Mouse (Mus musculus): ENCODE results near the gene Gfpt2. TPM values are rescaled to one million over a fixed set of nuclear protein-coding genes. Genes with fewer than 3 reads are reported as not detected.

Gfpt2 gene
- polyA plus RNA-seq, 1 experiment from 2014 or later, result 12.6 TPM

DNA sequence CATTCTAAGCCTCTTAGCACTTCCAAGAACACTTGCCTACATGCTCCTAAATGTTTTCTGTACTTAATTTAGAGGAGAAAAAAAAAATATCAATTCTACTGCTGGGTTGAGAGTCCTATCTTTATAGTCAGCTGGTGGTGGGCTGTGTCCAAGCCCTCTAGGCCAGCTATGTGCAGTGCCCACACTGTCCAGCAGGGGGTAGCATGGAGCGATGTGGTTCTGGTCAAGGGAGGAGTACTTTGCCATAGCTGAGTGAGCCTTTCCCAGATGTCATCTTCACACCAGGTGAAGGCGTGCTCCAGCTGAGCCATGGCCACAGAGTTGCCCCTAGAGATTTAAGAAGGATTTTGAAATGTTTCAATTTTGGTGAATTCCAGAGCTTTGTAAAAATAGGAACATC lies 30.9 kb downstream of the Gfpt2 start:
- Histone ChIP-seq H3K4me3 (ENCODE audit: low read length) (no peak overlapping the region), H3K9ac (ENCODE audit: low read depth, low read length) (no peak overlapping the region), H3K27ac (ENCODE audit: low read depth, low read length) (no peak overlapping the region), H3K4me1 (ENCODE audit: control insufficient read depth, insufficient read depth, low read length) (0 out of 2 replicates have a peak, but pooled peaks cover 6% of the 10 kb centered on the region), H3K36me3 (ENCODE audit: control insufficient read depth, insufficient read depth, low read length) (peaks cover 11% of the 10 kb centered on the region; the same call in 1 of the 2 replicates), H3K27me3 (ENCODE audit: control insufficient read depth, insufficient read depth, low read length) (no peaks in the 10 kb centered on the region), H3K9me3 (ENCODE audit: control insufficient read depth, low read length) (no peaks in the 10 kb centered on the region), H3K4me2 (replicated peaks; ENCODE audit: low read depth, low read length) (no peak overlapping the region)
- ATAC-seq (ENCODE audit: low FRiP score, low TSS enrichment), result no peak
- WGBS, result 54% methylated on average over 2 of the region's 2 CpGs

DNA sequence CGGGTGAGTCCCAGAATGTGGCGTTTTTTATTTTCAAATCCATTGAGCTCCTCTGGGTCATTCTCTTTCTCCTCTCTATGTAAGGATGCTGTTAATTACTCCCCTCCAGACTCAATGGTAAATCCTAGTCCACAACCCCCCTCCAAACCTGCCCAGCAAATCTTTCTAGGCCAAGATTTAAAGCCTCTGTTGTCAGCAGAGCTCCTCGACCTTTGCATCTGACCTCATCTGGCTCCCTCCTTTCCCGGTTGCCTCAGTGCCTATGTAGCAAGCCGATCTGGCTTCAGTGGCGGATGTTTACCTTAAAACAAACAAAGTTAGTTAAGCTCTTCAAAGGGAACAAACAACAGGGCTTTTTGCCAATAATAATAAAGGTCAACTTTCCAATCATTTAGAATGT lies 33.3 kb downstream of the Gfpt2 start:
- WGBS, result 20% methylated on average over 6 of the region's 6 CpGs
- H3K27ac ChIP-seq (ENCODE audit: low read depth, low read length), result no peak overlapping the region
- H3K4me2 ChIP-seq (replicated peaks; ENCODE audit: low read depth, low read length), result no peak overlapping the region
- no peak overlapping the region for H3K9ac ChIP-seq (ENCODE audit: low read depth, low read length)
- H3K36me3 ChIP-seq (ENCODE audit: control insufficient read depth, insufficient read depth, low read length), result peaks cover 11% of the 10 kb centered on the region; the same call in 1 of the 2 replicates
- no peak overlapping the region for H3K4me3 ChIP-seq (ENCODE audit: low read length)
- no peaks in the 10 kb centered on the region for H3K9me3 ChIP-seq (ENCODE audit: control insufficient read depth, low read length)
- H3K4me1 ChIP-seq (ENCODE audit: control insufficient read depth, insufficient read depth, low read length), result 0 out of 2 replicates have a peak, but pooled peaks cover 6% of the 10 kb centered on the region
- no peaks in the 10 kb centered on the region for H3K27me3 ChIP-seq (ENCODE audit: control insufficient read depth, insufficient read depth, low read length)
- no peak for ATAC-seq (ENCODE audit: low FRiP score, low TSS enrichment)

DNA sequence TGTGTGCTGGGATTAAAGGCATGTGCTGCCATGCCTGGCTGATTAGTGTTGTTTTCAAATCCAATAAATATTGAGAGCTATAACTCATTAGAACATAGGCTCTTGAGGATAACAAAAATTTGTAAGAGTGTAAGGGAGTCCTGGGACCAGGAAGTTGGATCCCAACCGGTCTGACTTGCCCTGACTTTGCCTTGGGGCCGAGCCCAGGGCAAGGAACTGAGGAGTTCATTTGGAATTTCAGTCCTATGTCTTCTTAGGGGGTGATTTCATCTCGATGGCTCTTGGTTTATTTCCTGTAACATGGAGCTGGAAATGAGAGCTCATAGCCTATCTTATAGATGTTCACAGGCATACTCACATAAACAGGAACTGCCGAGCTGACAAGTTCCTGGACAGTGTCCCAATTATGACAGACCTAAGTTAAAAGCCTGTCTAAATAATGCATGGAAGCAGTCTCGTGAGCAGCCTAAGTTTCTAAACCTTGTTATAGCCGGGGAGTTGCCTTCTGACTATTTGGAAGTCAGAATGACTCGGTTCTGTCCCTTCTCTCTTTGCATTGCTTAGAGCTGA lies 35.3 kb downstream of the Gfpt2 start:
- H3K4me3 ChIP-seq (ENCODE audit: low read length), result no peak overlapping the region
- H3K27ac ChIP-seq (ENCODE audit: low read depth, low read length), result no peak overlapping the region
- H3K4me2 ChIP-seq (replicated peaks; ENCODE audit: low read depth, low read length), result no peak overlapping the region
- no peaks in the 10 kb centered on the region for H3K9me3 ChIP-seq (ENCODE audit: control insufficient read depth, low read length)
- ATAC-seq (ENCODE audit: low FRiP score, low TSS enrichment), result no peak
- WGBS, result 73% methylated on average over 7 of the region's 7 CpGs
- no peak overlapping the region for H3K9ac ChIP-seq (ENCODE audit: low read depth, low read length)
- H3K4me1 ChIP-seq (ENCODE audit: control insufficient read depth, insufficient read depth, low read length), result 0 out of 2 replicates have a peak, but pooled peaks cover 6% of the 10 kb centered on the region
- H3K36me3 ChIP-seq (ENCODE audit: control insufficient read depth, insufficient read depth, low read length), result peaks cover 14% of the 10 kb centered on the region
- no peaks in the 10 kb centered on the region for H3K27me3 ChIP-seq (ENCODE audit: control insufficient read depth, insufficient read depth, low read length)

DNA sequence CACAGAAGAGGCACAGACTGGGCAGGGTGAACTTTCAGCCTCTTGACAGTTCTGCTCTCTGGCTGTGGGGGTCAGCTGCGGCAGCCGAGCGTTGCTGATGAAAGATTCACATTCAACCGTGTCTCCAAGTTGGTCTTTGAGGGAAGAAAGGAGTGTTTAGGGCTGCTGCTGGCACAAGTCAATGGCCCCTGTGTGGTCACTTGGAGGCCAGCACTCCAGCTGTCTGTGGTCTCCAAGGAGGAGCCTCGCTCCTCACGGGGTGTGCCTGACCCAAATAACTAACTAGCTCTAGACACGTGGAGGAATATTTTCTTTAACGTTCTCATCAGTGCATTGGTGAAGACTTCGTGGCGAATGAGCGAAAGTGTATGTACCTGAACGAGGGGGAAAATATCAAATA lies 38.0 kb downstream of the Gfpt2 start:
- no peak overlapping the region for H3K4me2 ChIP-seq (replicated peaks; ENCODE audit: low read depth, low read length)
- ATAC-seq (ENCODE audit: low FRiP score, low TSS enrichment), result no peak
- no peaks in the 10 kb centered on the region for H3K27me3 ChIP-seq (ENCODE audit: control insufficient read depth, insufficient read depth, low read length)
- 79% methylated on average over 12 of the region's 12 CpGs for WGBS
- H3K4me3 ChIP-seq (ENCODE audit: low read length), result no peak overlapping the region
- H3K9me3 ChIP-seq (ENCODE audit: control insufficient read depth, low read length), result no peaks in the 10 kb centered on the region
- H3K9ac ChIP-seq (ENCODE audit: low read depth, low read length), result no peak overlapping the region
- no peak overlapping the region for H3K27ac ChIP-seq (ENCODE audit: low read depth, low read length)
- H3K4me1 ChIP-seq (ENCODE audit: control insufficient read depth, insufficient read depth, low read length), result 0 out of 2 replicates have a peak, but pooled peaks cover 3% of the 10 kb centered on the region
- H3K36me3 ChIP-seq (ENCODE audit: control insufficient read depth, insufficient read depth, low read length), result peaks cover 25% of the 10 kb centered on the region

DNA sequence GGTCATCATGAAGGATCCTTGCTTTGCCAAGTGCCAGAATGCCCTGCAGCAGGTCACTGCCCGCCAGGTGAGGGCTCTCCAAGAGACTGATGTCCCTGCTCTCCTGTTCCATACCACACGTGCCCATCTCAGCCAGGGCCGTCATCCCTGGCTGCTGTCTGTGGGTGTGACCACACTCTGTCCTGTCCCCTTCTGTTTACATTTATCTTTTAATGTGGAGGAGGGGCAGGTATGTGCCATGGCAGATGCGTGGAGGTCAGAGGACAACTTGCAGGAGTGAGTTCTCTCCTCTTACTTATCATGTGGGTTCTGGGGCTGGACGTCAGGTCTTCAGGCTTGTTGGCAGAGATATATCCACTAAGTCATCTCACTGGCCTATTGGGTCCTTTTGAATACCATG lies 39.0 kb downstream of the Gfpt2 start:
- no peak for ATAC-seq (ENCODE audit: low FRiP score, low TSS enrichment)
- H3K4me3 ChIP-seq (ENCODE audit: low read length), result no peak overlapping the region
- no peak overlapping the region for H3K27ac ChIP-seq (ENCODE audit: low read depth, low read length)
- no peak overlapping the region for H3K4me2 ChIP-seq (replicated peaks; ENCODE audit: low read depth, low read length)
- no peak overlapping the region for H3K9ac ChIP-seq (ENCODE audit: low read depth, low read length)
- 84% methylated on average over 5 of the region's 5 CpGs for WGBS
- no peaks in the 10 kb centered on the region for H3K4me1 ChIP-seq (ENCODE audit: control insufficient read depth, insufficient read depth, low read length)
- H3K36me3 ChIP-seq (ENCODE audit: control insufficient read depth, insufficient read depth, low read length), result peaks cover 30% of the 10 kb centered on the region
- no peaks in the 10 kb centered on the region for H3K27me3 ChIP-seq (ENCODE audit: control insufficient read depth, insufficient read depth, low read length)
- H3K9me3 ChIP-seq (ENCODE audit: control insufficient read depth, low read length), result no peaks in the 10 kb centered on the region

DNA sequence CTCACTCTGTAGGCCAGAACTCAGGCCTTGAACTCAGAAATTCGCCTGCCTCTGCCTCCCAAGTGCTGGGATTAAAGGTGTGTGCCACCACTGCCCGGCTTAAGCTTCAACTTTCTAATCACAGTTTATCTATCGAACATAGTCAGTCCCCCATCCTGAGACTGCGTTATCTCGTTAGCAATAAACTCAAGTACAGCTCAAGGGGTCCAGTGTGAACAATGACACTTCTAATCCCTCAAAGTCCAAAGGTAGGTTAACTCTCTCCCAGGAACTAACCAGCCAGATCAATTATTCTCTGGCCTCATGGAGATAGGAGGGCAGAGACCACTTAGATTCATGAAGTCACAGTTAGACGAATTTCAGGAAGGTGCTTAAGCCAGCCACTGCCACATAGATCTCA lies 40.3 kb downstream of the Gfpt2 start:
- H3K27ac ChIP-seq (ENCODE audit: low read depth, low read length), result no peak overlapping the region
- no peaks in the 10 kb centered on the region for H3K4me1 ChIP-seq (ENCODE audit: control insufficient read depth, insufficient read depth, low read length)
- H3K4me2 ChIP-seq (replicated peaks; ENCODE audit: low read depth, low read length), result no peak overlapping the region
- peaks cover 31% of the 10 kb centered on the region for H3K36me3 ChIP-seq (ENCODE audit: control insufficient read depth, insufficient read depth, low read length)
- H3K4me3 ChIP-seq (ENCODE audit: low read length), result no peak overlapping the region
- H3K27me3 ChIP-seq (ENCODE audit: control insufficient read depth, insufficient read depth, low read length), result no peaks in the 10 kb centered on the region
- WGBS, result 92% methylated on average over 6 of the region's 6 CpGs
- H3K9me3 ChIP-seq (ENCODE audit: control insufficient read depth, low read length), result no peaks in the 10 kb centered on the region
- no peak for ATAC-seq (ENCODE audit: low FRiP score, low TSS enrichment)
- no peak overlapping the region for H3K9ac ChIP-seq (ENCODE audit: low read depth, low read length)

DNA sequence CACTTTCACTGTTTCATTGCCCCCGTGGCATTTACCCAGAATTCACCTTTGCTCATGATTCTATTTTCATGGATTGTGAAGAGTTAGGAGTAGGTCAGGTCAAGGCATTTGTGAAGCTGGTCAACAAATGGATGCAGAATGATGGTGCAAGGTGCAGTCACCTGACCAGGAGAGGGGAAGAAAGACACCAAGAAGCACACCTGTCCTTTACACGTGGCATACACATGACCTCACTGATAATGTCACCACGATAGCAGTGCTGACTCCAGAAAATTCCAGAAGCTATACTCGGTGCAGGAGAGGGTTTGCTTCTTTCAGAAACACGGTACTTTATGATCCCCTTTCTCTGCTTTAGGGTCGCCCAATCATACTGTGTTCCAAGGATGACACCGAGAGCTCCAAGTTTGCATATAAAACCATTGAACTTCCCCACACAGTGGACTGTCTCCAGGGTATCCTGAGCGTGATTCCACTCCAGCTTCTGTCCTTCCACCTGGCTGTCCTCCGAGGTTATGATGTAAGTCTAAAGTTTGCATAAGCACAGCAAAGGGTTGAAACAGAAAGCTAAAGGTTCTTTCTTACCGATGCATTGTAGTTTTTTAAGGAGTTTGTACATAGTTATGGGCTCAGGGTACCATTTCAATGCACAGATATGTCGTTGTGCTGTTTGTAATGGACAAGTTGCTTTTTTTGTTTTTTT lies 41.4 kb downstream of the Gfpt2 start:
- WGBS, result 93% methylated on average over 11 of the region's 11 CpGs
- no peak overlapping the region for H3K4me2 ChIP-seq (replicated peaks; ENCODE audit: low read depth, low read length)
- no peaks in the 10 kb centered on the region for H3K4me1 ChIP-seq (ENCODE audit: control insufficient read depth, insufficient read depth, low read length)
- no peak overlapping the region for H3K9ac ChIP-seq (ENCODE audit: low read depth, low read length)
- peaks cover 27% of the 10 kb centered on the region for H3K36me3 ChIP-seq (ENCODE audit: control insufficient read depth, insufficient read depth, low read length)
- H3K27ac ChIP-seq (ENCODE audit: low read depth, low read length), result no peak overlapping the region
- no peaks in the 10 kb centered on the region for H3K27me3 ChIP-seq (ENCODE audit: control insufficient read depth, insufficient read depth, low read length)
- no peak for ATAC-seq (ENCODE audit: low FRiP score, low TSS enrichment)
- H3K4me3 ChIP-seq (ENCODE audit: low read length), result no peak overlapping the region
- H3K9me3 ChIP-seq (ENCODE audit: control insufficient read depth, low read length), result no peaks in the 10 kb centered on the region

DNA sequence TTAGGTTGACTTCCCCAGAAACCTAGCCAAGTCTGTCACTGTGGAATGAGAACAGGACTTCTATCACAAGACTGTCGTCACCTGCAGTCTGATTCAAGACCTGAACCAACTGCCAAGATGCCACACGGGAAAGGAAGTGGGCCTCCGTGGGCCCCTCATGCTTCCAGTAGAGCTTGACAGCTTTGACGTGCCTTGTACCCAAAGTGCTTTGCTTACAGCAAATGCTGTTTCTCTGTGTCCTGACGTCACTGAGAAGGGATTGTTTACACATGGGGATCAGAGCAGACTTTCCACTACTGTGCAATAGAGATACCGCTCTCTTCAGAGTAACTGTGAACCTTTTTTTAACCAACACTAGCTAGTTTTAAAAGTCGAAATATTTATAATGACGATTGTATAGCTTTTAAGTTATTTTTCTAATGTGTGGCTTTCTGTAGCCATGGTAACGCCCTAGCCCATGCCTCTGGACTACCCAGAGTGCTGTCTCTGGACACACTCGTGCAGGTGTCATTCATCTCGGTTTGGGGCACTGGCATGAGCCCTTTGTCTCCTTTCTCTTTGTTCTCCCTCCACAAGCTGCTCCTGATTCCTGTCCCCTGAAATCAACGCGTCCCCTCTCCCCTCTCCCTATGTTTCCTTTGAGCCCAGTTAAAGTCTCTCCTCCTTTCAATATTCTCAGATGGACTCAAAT lies 43.9 kb downstream of the Gfpt2 start:
- WGBS, result 72% methylated on average over 13 of the region's 13 CpGs

DNA sequence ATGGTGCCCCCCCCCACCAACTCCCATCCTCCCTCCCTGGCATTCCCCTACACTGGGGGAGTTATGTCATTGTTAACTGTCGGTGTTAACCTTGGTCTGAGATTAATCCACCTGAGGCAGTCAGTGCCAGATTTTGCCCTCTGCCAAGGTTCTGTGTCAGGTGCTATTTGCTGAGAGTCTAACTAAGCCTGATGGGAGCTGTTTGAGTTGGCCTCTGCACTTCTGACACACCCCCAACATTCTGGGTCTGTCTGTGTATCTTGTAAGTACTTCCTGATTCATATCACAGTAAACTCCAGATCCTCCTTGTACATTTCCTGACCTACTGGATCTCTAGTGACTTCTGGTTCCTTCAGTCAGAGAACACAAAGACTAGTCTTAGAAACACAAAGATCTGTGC lies 46.7 kb downstream of the Gfpt2 start:
- ATAC-seq (ENCODE audit: low FRiP score, low TSS enrichment), result no peak
- no peak overlapping the region for H3K9ac ChIP-seq (ENCODE audit: low read depth, low read length)
- no peaks in the 10 kb centered on the region for H3K27me3 ChIP-seq (ENCODE audit: control insufficient read depth, insufficient read depth, low read length)
- no peak overlapping the region for H3K27ac ChIP-seq (ENCODE audit: low read depth, low read length)
- H3K4me1 ChIP-seq (ENCODE audit: control insufficient read depth, insufficient read depth, low read length), result no peaks in the 10 kb centered on the region
- H3K9me3 ChIP-seq (ENCODE audit: control insufficient read depth, low read length), result no peaks in the 10 kb centered on the region
- 63% methylated on average over 1 of the region's 1 CpGs for WGBS
- H3K36me3 ChIP-seq (ENCODE audit: control insufficient read depth, insufficient read depth, low read length), result peaks cover 10% of the 10 kb centered on the region
- no peak overlapping the region for H3K4me2 ChIP-seq (replicated peaks; ENCODE audit: low read depth, low read length)
- H3K4me3 ChIP-seq (ENCODE audit: low read length), result no peak overlapping the region

More for the DNA sequence above, 43.9 kb downstream of the Gfpt2 start:
- ATAC-seq (ENCODE audit: low FRiP score, low TSS enrichment), result no peak
- peaks cover 25% of the 10 kb centered on the region for H3K36me3 ChIP-seq (ENCODE audit: control insufficient read depth, insufficient read depth, low read length)
- no peaks in the 10 kb centered on the region for H3K4me1 ChIP-seq (ENCODE audit: control insufficient read depth, insufficient read depth, low read length)
- H3K4me3 ChIP-seq (ENCODE audit: low read length), result no peak overlapping the region
- H3K4me2 ChIP-seq (replicated peaks; ENCODE audit: low read depth, low read length), result no peak overlapping the region
- H3K27me3 ChIP-seq (ENCODE audit: control insufficient read depth, insufficient read depth, low read length), result no peaks in the 10 kb centered on the region
- no peak overlapping the region for H3K27ac ChIP-seq (ENCODE audit: low read depth, low read length)
- H3K9me3 ChIP-seq (ENCODE audit: control insufficient read depth, low read length), result no peaks in the 10 kb centered on the region
- no peak overlapping the region for H3K9ac ChIP-seq (ENCODE audit: low read depth, low read length)

Data from kidney, embryonic 14.5 days (tissue).